Mouse (Mus musculus) adipocyte (in vitro differentiated cells): ENCODE measurements around the gene 1700037H04Rik.
A peak's percentile ranks its signal among the peaks of the same experiment; 100 is the strongest.

Experiments
- DNase-seq: peaks from one replicate; pipeline ENCODE4 v3.0.0-alpha.2; 2016; ENCODE audit warnings: low spot score

1700037H04Rik gene

DNA sequence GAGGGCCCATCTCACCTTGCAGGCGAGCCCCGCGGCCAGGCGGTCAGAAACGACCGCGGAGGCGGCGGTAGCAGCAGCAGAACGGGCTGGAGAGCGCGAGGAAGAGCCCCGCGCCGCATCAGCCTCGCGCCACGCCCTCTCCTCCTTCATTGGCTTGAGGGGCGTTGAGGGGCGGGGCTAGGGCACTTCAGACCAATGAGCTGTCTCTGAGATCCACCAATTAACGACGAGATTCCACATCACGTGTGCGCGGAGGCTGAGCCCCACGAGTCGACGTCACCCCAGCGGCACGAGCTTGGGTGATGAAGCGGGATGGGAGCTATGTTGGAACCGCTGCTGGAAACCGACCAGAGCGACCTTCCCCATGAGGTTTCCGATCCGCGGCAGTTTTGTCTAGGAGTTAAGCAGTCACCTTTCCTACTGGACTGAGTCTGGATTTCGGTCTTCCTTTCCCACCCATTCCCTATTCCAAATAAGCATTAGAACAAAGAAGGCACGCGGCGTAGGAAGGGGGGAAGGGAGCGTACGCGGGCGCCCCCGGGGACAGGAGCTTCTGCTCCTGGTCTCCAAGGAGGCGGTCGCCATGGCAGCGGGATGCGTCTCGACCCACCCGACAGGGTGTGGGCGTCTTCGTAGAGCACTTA is at the start of gene 1700037H04Rik:
TSS of gene 1700037H04Rik (minus strand) at position 144 of the 644 bp plus-strand sequence.
- peak; percentile 100 for DNase-seq

DNA sequence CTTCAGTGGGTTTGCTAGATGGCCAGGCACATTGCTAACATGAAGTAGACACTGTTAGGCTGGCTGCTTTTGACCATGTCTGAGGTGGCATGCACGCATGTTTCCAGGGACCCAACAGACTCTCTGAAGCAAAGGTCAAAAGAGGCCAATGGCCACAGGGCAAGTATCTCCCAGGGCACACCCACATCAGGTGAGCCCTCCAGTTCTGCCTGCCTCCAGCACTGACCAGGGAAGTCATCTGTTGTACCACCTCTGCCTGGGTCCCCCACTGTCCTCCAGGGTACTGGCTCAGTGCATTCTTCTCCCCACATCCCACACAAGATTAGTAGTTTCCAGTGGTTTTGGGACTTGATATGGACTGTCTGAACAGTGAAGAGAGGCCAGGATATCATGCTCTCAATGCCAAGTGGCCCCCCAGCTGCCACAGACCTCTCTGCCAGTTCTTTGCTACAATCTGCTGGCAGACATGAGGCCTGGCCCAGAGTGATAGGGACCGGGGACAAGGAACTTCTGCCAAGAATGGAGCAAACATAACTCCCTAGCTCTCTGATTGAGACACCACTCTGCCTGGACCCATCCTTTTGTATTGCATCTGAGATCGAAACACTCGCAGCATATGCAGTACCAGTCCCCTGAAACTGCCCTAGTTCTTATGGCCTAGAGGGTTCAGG is 49.4 kb upstream of the 1700037H04Rik start:
- DNase-seq = peak; percentile 66

DNA sequence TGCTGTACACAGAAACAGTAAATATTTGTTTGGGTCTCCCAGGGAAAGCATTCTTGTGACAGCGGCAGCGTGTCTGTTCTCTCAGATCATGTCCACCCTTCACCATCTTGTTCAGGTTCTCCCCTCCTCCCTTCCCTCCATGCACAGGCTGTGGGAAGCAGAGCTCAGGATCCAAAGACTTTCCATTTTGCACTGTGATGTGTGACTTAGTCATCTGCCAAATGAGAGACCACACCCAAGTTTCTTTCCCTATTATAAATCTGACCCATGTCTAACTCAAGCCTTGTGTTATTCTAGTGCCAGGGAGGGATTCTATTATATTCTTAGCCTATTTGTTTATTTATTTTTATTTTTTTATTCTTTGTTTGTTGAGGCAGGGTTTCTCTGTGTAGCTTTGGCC is 48.5 kb upstream of the 1700037H04Rik start:
- DNase-seq = no peak

DNA sequence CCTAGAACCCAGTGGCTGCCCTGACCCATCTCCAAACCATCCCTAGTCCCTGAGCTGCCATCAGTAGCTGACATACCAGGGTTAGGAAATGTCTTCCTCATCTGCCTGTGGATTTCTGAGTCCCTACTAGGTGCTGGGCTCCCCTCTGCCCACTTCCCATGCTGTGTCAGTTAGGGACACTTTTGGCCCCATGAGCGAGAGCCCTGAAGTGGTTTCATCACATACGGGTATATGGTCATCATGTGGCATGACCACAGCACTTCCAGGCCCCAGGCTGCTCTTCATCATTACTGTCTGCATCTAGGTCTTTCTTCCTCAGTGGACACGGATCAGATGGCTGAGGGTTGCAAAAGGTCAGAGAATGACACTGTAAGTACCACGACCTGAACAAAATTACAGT is 46.9 kb upstream of the 1700037H04Rik start, which contains the start of gene Ap5s1:
TSS of gene Ap5s1 (plus strand) at position 301 of the 400 bp plus-strand sequence.
- DNase-seq = no peak

DNA sequence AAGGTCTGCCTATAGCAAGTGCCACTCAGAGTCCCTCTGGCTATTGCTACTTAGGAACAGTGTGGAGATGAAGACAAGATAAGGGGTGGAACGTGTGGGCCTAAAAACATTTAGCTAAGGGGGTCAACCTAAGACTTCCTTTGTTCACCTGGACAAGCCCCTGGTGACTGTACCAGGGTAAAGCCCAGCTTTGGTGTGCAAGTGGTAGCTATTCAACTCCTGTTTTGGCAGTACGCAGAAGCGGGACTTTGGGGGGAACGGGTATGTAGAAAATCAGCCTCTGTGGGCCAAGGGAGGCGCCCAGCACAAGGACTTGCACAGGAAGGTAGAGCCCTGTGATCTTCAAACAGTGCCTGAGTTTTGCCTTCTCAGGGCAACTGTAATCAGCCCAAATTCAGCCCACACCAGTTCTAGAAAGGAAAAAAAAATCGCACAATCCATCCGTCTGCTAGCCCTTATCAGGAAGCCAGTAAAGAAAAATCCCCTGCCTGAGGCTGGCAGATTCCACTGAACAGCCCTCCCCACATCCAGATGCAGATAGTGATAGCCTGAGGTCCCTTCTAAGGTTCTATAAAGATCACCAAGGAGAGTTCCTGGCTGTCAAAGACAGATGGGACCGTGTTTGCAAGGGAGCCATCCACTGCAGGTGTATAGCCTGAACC is 45.8 kb upstream of the 1700037H04Rik start:
- DNase-seq = no peak

DNA sequence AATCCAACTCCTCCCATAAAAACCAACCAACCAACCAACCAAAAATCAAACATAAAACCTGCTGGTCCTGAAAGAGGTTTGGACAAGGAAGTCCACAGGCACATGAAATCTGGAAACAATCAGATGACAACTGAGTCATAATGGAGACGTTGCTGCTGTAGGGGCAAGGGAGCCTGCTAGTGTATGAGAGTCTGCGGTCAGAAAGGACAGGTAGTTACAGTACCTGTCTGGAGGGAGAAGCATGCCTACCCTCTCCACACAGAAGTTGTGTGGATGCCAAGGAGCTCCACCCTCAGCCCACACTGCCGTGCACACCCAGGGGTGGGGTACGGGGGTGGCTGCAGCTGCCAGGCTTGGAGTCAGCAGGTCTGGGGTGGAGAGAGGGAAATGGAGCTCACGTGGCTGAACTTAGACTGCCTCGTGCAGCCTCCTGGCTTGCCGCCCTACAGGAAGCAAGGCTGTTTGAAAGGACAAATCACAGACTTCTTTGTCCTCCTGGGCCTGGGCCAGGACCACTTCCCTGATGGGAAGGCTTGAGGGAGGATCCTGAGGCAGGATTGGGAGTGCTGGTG is 44.6 kb upstream of the 1700037H04Rik start:
- DNase-seq = peak; percentile 99

DNA sequence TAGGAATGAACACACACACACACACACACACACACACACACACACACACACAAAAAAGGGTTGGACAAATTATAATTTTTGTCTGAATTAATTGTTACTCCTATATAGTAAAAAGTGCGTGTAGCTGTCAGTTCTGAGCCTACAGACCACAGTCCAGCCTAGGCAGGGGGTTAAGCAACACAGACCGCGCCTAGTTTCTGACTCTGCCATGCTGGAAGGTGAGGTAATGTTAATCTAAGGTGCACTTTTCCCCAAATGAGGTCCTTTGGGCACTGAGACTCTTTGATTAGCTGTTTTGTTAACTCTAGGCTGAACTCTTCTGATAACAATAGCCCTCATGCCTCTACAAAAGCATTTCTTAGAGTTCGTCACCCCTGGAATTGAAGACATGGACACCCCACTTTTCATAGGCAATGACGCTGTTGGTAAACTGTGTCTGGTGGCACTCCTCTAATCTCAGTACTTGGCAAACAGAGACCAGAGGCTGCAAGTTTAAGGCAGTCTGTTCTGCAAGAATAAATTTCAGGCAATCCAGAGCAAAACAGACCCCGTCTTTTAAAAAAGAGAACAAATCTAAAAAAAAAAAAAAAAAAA is 44.0 kb upstream of the 1700037H04Rik start:
- DNase-seq = no peak

DNA sequence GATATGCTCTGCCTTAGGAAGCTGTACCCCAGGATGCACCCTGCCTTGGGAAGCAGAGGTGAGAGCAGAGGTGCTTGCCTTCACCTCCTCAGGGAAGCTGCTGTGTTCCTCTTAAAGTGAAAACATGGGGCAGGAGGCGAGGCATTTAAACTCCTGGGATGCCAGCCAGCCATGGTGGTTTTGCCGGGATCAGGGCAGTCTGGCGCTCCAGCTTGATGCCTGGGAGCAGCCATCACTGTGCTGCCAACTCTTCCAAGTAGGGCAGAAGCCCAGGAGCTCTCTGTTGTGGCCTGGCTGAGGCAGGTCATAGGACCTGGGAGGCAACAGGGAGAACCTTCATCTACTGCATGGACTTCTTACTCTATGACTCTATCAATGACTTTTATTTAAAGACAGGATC is 41.4 kb upstream of the 1700037H04Rik start:
- peak; percentile 88 for DNase-seq

DNA sequence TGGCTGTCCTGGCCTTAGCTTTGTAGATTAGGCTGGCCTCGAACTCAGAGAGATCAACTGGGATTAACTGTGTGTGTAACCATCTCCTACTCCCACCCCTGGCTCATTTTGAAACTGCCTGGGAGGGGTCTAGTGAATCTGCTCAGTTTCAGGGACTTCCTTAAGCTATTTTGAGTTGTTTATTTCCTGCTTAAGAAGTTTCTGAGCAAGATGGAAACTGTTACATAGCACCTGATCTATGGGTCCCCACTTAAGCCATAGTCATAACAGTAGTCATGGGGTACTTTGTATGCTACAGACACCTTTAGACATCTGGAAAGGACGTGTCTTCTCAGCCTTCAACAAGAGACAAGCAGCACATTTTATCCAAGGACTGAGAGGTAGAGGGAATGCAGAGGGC is 40.8 kb upstream of the 1700037H04Rik start:
- no peak for DNase-seq

DNA sequence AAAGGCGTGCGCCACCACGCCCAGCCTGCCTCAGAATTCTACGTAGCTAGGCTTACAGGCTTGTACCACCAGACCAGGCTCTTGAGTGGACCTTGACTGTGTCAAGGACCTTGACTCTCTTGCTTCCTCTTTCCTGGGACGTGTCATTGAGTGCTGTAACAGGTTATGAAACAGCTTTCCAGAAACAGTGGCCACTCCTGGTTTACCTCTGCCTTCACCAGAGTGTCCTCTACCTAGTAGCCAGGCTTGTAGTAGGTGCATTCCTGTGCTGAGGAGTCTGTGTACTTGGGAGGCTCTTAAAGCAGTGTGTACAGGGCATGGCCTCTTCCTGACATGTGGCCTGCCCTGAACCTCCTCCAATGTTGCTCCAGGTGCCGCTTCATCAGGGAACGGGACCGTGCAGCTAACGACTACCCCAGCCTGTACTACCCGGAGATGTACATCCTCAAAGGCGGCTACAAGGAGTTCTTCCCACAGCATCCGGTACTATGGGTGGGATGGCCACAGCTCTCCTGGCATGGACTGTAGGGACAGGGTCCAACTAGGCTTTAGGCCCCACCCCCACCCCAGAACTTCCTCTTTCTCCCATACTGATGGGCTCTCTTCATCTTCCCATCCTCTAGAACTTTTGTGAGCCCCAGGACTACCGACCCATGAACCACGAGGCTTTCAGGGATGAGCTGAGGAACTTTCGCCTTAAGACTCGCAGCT is 36.9 kb upstream of the 1700037H04Rik start:
- DNase-seq = no peak

DNA sequence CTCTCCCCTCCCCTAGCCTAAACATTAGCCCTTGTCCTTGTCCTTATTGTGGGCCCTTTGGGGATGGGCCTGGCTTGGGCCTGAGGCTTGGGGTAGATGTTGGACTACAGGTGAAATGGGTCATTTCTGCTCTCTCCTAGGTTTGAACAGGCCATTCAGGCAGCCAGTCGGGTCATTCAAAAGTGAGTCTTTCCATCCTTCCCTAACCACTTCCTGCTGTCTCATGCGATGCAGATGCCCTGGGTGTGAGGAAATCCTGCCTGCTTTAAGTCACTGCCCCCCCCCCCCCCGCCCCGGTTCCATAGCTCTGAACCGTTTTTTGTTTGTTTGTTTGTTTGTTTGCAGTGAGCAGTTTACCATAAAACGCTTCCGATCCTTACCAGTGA is 31.1 kb upstream of the 1700037H04Rik start:
- no peak for DNase-seq

DNA sequence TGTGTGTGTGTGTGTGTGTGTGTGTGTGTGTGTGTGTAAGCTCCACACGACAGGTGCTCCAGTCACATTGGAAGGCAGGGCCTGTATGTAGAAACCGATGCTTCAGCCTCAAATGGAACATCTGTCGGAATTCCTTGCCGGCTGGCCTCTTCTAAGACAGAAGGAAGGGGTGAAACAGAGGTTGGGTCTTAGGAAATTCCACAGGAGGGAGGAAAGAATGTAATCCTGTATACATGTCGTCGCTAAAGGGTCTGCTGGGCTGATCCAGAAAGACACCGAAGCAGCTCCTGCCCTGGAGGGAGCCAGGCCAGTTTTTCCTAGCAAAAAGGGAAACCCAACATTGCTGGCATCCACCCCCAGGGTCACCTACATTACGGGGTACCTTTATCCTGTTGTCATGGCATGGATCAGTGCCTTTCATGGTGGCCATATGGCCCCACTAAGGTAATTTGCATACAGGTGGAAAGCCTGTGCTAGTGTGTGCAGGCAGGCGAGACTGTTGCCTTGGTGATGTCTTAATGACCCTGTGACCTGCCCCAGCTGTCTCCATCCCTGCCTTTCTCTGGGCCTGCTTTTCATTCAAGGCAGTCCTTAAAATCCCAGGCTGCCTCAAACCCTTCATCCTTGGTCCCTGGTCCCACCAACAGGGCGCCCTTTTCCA is 30.6 kb upstream of the 1700037H04Rik start:
- no peak for DNase-seq

DNA sequence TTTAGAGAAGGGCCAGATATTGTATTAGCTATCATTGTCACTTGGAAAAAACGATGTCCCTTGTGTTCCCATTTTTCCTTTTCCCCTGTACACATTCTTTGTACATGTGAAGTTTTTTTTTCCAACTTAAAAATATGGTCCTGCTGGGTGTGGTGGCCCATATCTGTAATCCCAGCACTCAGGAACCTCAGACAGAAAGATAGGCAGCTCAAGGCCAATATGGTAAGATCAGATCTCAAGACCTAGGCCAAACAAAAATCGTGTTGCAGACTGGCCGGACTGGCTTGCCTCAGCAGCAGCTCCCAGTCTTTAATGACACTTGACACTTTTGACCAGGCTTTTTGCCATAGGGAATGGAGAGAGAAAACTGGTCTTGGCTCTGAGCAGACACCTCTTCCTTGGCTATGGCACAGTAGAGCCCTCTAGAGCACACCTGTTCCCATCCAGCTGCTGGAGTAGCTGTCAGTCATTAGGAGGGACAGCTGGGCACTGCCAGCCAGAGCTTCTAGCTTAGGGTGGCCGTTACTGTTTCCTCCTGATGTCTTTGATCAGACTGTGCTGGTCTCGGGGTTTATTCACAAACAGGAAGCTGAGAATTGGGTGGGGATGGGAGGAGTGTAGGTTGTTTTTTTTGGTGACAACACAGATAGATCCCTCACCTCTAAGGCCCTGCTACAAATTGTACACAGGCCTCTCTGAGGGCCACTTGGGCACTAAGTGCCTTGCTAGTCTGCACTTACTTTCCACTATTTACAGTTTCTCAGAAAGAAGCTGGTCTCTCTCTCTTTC is 29.8 kb upstream of the 1700037H04Rik start:
- no peak for DNase-seq

DNA sequence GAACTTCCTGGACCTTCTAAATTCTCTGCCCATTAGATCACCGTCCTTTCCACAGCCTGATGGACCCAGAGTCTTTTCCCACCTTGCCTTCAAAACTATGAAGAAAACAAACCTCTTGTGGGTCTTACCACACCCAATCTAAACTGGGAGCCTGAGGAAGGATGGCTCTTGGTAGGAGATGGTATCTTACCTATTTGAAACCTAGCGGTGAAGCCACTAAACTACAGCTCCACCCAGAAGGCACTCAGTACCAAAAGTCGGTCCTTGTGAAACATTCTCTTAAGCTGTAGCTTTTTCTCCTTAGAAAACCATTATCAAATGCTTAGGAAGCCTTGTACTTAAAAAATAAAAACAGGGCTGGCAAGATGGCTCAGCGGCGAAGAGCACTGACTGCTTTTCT is 28.4 kb upstream of the 1700037H04Rik start:
- DNase-seq = no peak

DNA sequence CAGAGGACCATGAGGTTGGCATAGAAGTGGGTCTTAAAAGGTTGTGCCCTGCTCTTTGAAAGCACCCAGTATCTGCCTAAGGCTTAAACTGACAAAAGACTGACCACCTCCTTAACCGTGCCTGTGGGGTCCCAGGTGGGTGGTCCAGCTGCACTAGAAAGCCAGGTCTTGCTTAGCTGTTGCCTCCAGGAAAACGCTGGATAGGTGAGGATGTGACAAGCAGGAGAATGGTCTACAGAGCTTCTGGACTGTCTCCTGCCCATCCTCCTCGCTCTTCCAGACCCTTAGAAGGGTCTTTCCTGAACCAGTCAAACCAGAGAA is 27.7 kb upstream of the 1700037H04Rik start:
- no peak for DNase-seq

DNA sequence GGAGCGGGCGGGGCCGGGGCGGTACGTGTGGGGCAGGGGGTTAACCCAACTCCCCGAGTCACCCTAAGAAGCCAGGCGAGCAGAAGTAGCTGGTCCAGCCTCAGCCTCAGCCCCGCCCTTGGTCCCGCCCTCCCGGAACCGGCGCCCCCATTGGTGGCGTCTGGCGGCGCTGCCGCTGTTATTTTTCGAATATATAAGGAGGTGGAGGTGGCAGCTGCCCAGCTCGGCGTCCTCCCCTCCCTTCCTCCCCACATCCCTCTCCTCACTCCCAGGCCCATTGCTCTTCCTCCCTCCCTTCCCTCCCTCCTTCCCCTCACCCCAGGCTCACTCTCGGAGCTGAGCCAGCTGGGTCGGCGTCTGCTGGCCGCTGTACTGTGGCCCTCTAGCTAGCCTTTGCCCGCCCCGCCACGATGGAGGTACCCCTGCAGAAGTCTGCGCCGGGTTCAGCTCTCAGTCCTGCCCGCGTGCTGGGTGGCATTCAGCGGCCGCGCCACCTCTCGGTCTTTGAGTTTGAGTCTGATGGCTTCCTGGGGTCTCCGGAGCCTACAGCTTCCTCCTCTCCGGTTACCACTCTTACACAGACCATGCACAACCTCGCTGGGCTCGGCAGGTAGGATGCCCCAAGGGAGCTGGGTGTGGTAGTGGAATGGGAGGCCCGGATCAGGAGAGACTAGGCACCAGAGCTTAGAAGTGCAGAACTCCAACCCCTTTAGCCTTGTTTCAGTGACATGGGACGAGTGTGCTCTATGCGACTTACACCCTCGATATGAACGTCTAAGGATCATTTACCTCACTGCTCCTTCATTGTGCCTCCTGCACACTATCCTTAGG is 27.1 kb upstream of the 1700037H04Rik start, which contains the start of the genes Cdc25b and Spef1:
TSS of gene Cdc25b (plus strand) at position 179 of the 831 bp plus-strand sequence.
TSS of gene Spef1 (minus strand) at position 512 of the 831 bp plus-strand sequence.
- peak; percentile 80 for DNase-seq

DNA sequence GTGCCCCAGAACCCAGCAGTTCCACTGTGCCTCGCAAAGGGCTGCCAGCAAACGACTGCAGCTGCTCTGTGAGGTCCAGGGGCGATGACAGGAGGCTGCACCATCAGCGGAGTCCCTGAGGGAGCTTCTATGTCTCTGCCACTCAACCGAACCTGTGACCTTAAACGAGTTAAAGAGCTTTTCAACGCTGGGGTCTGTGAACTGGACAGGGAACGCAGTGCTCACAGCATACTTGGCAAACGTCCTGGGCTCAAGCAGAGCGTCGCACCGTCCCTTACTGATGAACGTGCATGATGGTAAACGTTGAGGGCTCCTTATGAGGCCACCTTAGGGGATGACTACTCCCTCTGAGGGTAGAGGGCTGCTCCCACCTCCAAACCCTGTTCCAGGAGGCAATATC is 26.5 kb upstream of the 1700037H04Rik start:
- DNase-seq = no peak

DNA sequence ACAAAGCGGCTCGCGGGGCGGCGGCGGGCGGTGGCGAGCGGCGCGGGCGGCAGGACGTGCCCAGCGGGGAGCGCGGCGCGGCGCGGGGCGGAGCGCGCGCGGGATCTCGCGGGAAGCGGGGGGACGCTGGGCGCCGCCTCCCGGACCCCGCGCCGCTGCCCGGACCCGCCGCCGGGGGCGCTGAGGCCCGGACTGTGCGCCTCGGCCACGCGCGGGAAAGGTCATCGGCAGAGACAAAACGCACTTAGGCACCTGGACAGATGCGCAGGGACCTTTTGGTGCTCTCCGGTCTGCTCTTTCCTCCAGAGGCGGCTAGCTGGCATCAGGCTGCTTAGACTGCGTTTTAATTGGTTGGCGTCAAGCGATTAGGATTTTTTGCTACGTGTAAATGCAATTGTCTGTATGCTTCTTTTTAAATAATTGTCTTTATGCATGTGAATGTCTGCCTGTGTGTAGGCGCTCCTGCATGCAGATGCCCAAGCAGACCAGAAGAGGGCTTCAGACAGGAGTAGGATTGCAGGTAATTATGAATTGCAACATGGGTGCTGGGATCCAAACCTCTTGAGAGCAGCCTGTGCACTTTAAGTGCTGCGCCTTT is 20.2 kb upstream of the 1700037H04Rik start, which contains the start of gene Cenpb:
TSS of gene Cenpb (minus strand) at position 78 of the 598 bp plus-strand sequence.
- DNase-seq = no peak
